Mouse (Mus musculus): Measurements from ENCODE around the gene Cd68. TPM values are rescaled to one million over a fixed set of nuclear protein-coding genes. Genes with fewer than 3 reads are reported as not detected.

Cd68 gene
- polyA plus RNA-seq (2012; rRNA removed) (16.6 and 24.3 TPM in 2 replicates), polyA plus RNA-seq (2014; fragmentation: Nextera tagmentation; extraction: Ambion mirVana) (20.5 and 24.7 TPM in 2 replicates)

- H3K36me3 ChIP-seq (ENCODE audit: control insufficient read depth, insufficient read depth, low read length), result peaks cover 75% of the 10 kb centered on the region
These were observed at the start of gene Cd68 for GRCm38 (mm10) chr11:69665961-69666664. TSS of gene Cd68 (minus strand) at chr11:69666153.

GRCm38 (mm10) chr11:69715482-69715881, 49.5 kb upstream of the Cd68 start:
- Histone ChIP-seq H3K4me1 (ENCODE audit: control insufficient read depth, insufficient read depth, low read length) (0 out of 2 replicates have a peak, but pooled peaks cover 5% of the 10 kb centered on the region), H3K27me3 (ENCODE audit: control insufficient read depth, insufficient read depth, low read length) (no peaks in the 10 kb centered on the region), H3K4me3 (replicated peaks; ENCODE audit: low read length) (no peak overlapping the region), H3K9ac (ENCODE audit: low read depth, low read length, severe bottlenecking) (no peak overlapping the region), H3K9me3 (ENCODE audit: control insufficient read depth, low read length) (no peaks in the 10 kb centered on the region), H3K4me2 (replicated peaks; ENCODE audit: low read depth, low read length, severe bottlenecking) (no peak overlapping the region), H3K27ac (replicated peaks; ENCODE audit: low read depth, low read length) (no peak overlapping the region; the same call in 1 of the 2 replicates), H3K36me3 (ENCODE audit: control insufficient read depth, insufficient read depth, low read length) (no peaks in the 10 kb centered on the region)
- DNase-seq (ENCODE audit: low spot score) (no peak), ATAC-seq (ENCODE audit: low FRiP score, low read depth) (no peak)
- no peak for TF ChIP-seq POLR2A (IDR thresholded peaks at IDR 0.05; ENCODE audit: borderline replicate concordance, extremely low read depth, insufficient read depth, insufficient read length)
- WGBS, result 59% methylated on average over 9 of the region's 9 CpGs

More at GRCm38 (mm10) chr11:69665961-69666664, at the start of gene Cd68:
- no peak for DNase-seq (ENCODE audit: low spot score)
- Histone ChIP-seq H3K9me3 (ENCODE audit: control insufficient read depth, low read length) (no peaks in the 10 kb centered on the region), H3K4me2 (replicated peaks; ENCODE audit: low read depth, low read length, severe bottlenecking) (no peak within 1 kb of the TSS), H3K9ac (ENCODE audit: low read depth, low read length, severe bottlenecking) (no peak within 1 kb of the TSS), H3K27me3 (ENCODE audit: control insufficient read depth, insufficient read depth, low read length) (no peaks in the 10 kb centered on the region), H3K27ac (replicated peaks; ENCODE audit: low read depth, low read length) (no peak within 1 kb of the TSS), H3K4me3 (replicated peaks; ENCODE audit: low read length) (no peak within 1 kb of the TSS), H3K4me1 (ENCODE audit: control insufficient read depth, insufficient read depth, low read length) (peaks cover 21% of the 10 kb centered on the region)
- whole genome bisulfite sequencing, result 28% methylated on average over 7 of the region's 7 CpGs
- no peak for TF ChIP-seq POLR2A (IDR thresholded peaks at IDR 0.05; ENCODE audit: borderline replicate concordance, extremely low read depth, insufficient read depth, insufficient read length)
- ATAC-seq (ENCODE audit: low FRiP score, low read depth), result no peak

- H3K36me3 ChIP-seq (ENCODE audit: control insufficient read depth, insufficient read depth, low read length), result no peaks in the 10 kb centered on the region
- WGBS, result 46% methylated on average over 18 of the region's 18 CpGs
- no peak overlapping the region for H3K4me3 ChIP-seq (replicated peaks; ENCODE audit: low read length)
- H3K4me1 ChIP-seq (ENCODE audit: control insufficient read depth, insufficient read depth, low read length), result 0 out of 2 replicates have a peak, but pooled peaks cover 5% of the 10 kb centered on the region
- no peak overlapping the region for H3K9ac ChIP-seq (ENCODE audit: low read depth, low read length, severe bottlenecking)
- H3K27ac ChIP-seq (replicated peaks; ENCODE audit: low read depth, low read length), result no peak overlapping the region
- no peak overlapping the region for H3K4me2 ChIP-seq (replicated peaks; ENCODE audit: low read depth, low read length, severe bottlenecking)
- no peaks in the 10 kb centered on the region for H3K27me3 ChIP-seq (ENCODE audit: control insufficient read depth, insufficient read depth, low read length)
- no peak for ATAC-seq (ENCODE audit: low FRiP score, low read depth)
- DNase-seq (ENCODE audit: low spot score), result peak; percentile 18
- no peaks in the 10 kb centered on the region for H3K9me3 ChIP-seq (ENCODE audit: control insufficient read depth, low read length)
- no peak for TF ChIP-seq POLR2A (IDR thresholded peaks at IDR 0.05; ENCODE audit: borderline replicate concordance, extremely low read depth, insufficient read depth, insufficient read length)
These were observed 48.8 kb upstream of the Cd68 start for GRCm38 (mm10) chr11:69714636-69715329.

- ATAC-seq (ENCODE audit: low FRiP score, low read depth), result no peak
- H3K4me2 ChIP-seq (replicated peaks; ENCODE audit: low read depth, low read length, severe bottlenecking), result no peak overlapping the region
- 0 out of 2 replicates have a peak, but pooled peaks cover 5% of the 10 kb centered on the region for H3K4me1 ChIP-seq (ENCODE audit: control insufficient read depth, insufficient read depth, low read length)
- no peaks in the 10 kb centered on the region for H3K27me3 ChIP-seq (ENCODE audit: control insufficient read depth, insufficient read depth, low read length)
- no peak overlapping the region for H3K9ac ChIP-seq (ENCODE audit: low read depth, low read length, severe bottlenecking)
- H3K36me3 ChIP-seq (ENCODE audit: control insufficient read depth, insufficient read depth, low read length), result no peaks in the 10 kb centered on the region
- DNase-seq (ENCODE audit: low spot score), result no peak
- no peak overlapping the region for H3K27ac ChIP-seq (replicated peaks; ENCODE audit: low read depth, low read length)
- no peak for TF ChIP-seq POLR2A (IDR thresholded peaks at IDR 0.05; ENCODE audit: borderline replicate concordance, extremely low read depth, insufficient read depth, insufficient read length)
- 77% methylated on average over 20 of the region's 20 CpGs for WGBS
- no peaks in the 10 kb centered on the region for H3K9me3 ChIP-seq (ENCODE audit: control insufficient read depth, low read length)
- H3K4me3 ChIP-seq (replicated peaks; ENCODE audit: low read length), result no peak overlapping the region
These were observed 47.2 kb upstream of the Cd68 start for GRCm38 (mm10) chr11:69712954-69713672.

- 88% methylated on average over 2 of the region's 2 CpGs for WGBS
- Histone ChIP-seq H3K27me3 (ENCODE audit: control insufficient read depth, insufficient read depth, low read length) (no peaks in the 10 kb centered on the region), H3K4me3 (replicated peaks; ENCODE audit: low read length) (no peak overlapping the region), H3K9me3 (ENCODE audit: control insufficient read depth, low read length) (no peaks in the 10 kb centered on the region), H3K9ac (ENCODE audit: low read depth, low read length, severe bottlenecking) (no peak overlapping the region), H3K36me3 (ENCODE audit: control insufficient read depth, insufficient read depth, low read length) (no peaks in the 10 kb centered on the region), H3K27ac (replicated peaks; ENCODE audit: low read depth, low read length) (no peak overlapping the region), H3K4me2 (replicated peaks; ENCODE audit: low read depth, low read length, severe bottlenecking) (no peak overlapping the region), H3K4me1 (ENCODE audit: control insufficient read depth, insufficient read depth, low read length) (peaks cover 3% of the 10 kb centered on the region; the same call in 1 of the 2 replicates)
- no peak for TF ChIP-seq POLR2A (IDR thresholded peaks at IDR 0.05; ENCODE audit: borderline replicate concordance, extremely low read depth, insufficient read depth, insufficient read length)
- DNase-seq (ENCODE audit: low spot score), result no peak
- no peak for ATAC-seq (ENCODE audit: low FRiP score, low read depth)
These were observed 45.1 kb upstream of the Cd68 start for GRCm38 (mm10) chr11:69711082-69711481.
